26 mouse cellular contexts compared by ENCODE assay signal in the genomic region with DNA sequence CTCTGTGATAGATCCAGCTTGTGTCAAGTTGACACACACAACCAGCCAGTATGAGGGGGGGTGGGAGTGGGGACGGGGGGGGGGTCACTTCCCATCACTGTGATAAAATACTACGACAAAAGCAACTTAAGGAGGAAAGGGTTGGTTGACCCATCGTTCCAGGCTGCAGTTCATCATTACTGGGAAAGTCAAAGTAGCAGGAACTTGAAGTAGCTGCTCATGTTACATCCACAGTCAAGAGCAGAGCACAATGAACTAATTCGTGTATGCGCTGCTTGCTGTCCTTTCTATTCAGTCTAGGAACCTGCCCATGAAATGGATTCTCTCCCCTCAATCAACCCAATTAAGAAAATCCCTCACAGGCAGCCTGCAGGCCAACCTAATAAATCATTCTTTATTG.
"Had no signal": no experiment of that assay in that cellular context is flagged by ENCODE, and none has a peak within 500 bp of the region (broad histone marks: within the 10 kb centered on the region; RNA-seq: fewer than 3 reads in every experiment).

No protein-coding gene starts in this region.

- ATAC-seq: forebrain, embryonic 16.5 days; hindbrain, embryonic 16.5 days; inflammation-experienced regulatory T-cells, adult 6 months; intestine, embryonic 15.5 days; intestine, postnatal 0 days had no signal

- H3K4me1 ChIP-seq: heart, embryonic 10.5 days; heart, embryonic 12.5 days; hindbrain, embryonic 12.5 days; liver, embryonic 13.5 days had no signal

- H3K9me3 ChIP-seq: heart, embryonic 10.5 days; heart, embryonic 12.5 days; hindbrain, embryonic 10.5 days; hindbrain, embryonic 12.5 days; intestine, embryonic 15.5 days; limb, embryonic 10.5 days; limb, embryonic 12.5 days had no signal

- H3K36me3 ChIP-seq: heart, embryonic 10.5 days; heart, embryonic 12.5 days; hindbrain, embryonic 10.5 days; hindbrain, embryonic 12.5 days; intestine, embryonic 15.5 days; limb, embryonic 10.5 days; limb, embryonic 12.5 days; liver, embryonic 13.5 days had no signal

- H3K4me3 ChIP-seq: gastrocnemius, adult 2 months; heart, adult 2 months; heart, embryonic 10.5 days; heart, embryonic 12.5 days; hindbrain, embryonic 10.5 days; hindbrain, embryonic 12.5 days; intestine, embryonic 15.5 days; layer of hippocampus, adult 2 months; left cerebral cortex, adult 2 months; limb, embryonic 10.5 days; limb, embryonic 12.5 days; liver, embryonic 13.5 days had no signal

- H3K27me3 ChIP-seq: hindbrain, embryonic 12.5 days; intestine, embryonic 15.5 days; liver, embryonic 13.5 days had no signal

- H3K9ac ChIP-seq: heart, embryonic 12.5 days; hindbrain, embryonic 12.5 days; hindbrain, embryonic 14.5 days; intestine, embryonic 15.5 days; limb, embryonic 12.5 days; liver, embryonic 13.5 days had no signal

- H3K4me2 ChIP-seq: heart, embryonic 12.5 days; hindbrain, embryonic 12.5 days; hindbrain, embryonic 14.5 days; intestine, embryonic 15.5 days; limb, embryonic 12.5 days; liver, embryonic 11.5 days; liver, embryonic 13.5 days had no signal

- DNase-seq: gastrocnemius, adult 2 months; gastrocnemius, postnatal 10 days; gastrocnemius, postnatal 25 days; heart, adult 2 months; heart, postnatal 10 days; heart, postnatal 4 days; kidney, adult 2 months; kidney, postnatal 25 days; kidney, postnatal 4 days; liver; liver, embryonic 13.5 days had no signal

- H3K27ac ChIP-seq: gastrocnemius, adult 2 months; heart, adult 2 months; heart, embryonic 10.5 days; hindbrain, embryonic 10.5 days; hindbrain, embryonic 12.5 days; hindbrain, embryonic 14.5 days; intestine, embryonic 15.5 days; layer of hippocampus, adult 2 months; left cerebral cortex, adult 2 months; limb, embryonic 10.5 days; limb, embryonic 12.5 days; liver, embryonic 13.5 days had no signal
